Mouse (Mus musculus) adrenal gland, postnatal 10 days (tissue): ENCODE measurements around the gene Mgst1. TPM values are rescaled to one million over a fixed set of nuclear protein-coding genes. Genes with fewer than 3 reads are reported as not detected.

Experiments
- DNase-seq: peaks from one replicate; pipeline ENCODE4 v3.0.0; 2021; ENCODE audit warnings: mixed read lengths
- long read RNA-seq, 2 experiments: library from polyadenylated mRNA; stranded (forward); transcript quantifications; one replicate each; pipeline ENCODE4 v2.0.0; 2021
- total RNA-seq, 2 experiments: library from RNA; stranded (reverse); gene quantifications; 2 replicates each; pipeline ENCODE4 v1.2.3; 2021

Mgst1 gene
- total RNA-seq: 100 to 1,000 TPM; 726 to 864 TPM
- long read RNA-seq, experiment 1, transcript Mgst1-205 (5 exons, 913 nt): minor isoform, 16 of 1,051 reads
- long read RNA-seq, experiment 1, transcript Mgst1-201 (4 exons, 1,167 nt): major isoform, 863 of 1,051 reads
- long read RNA-seq, experiment 1, partial matches to known transcripts: 166 of 1,051 reads
- long read RNA-seq, experiment 1, other reads (novel, unspliced or antisense): 5 of 1,051 reads
- long read RNA-seq, experiment 2, transcript Mgst1-205 (5 exons, 913 nt): minor isoform, 8 of 546 reads
- long read RNA-seq, experiment 2, transcript Mgst1-201 (4 exons, 1,167 nt): major isoform, 484 of 546 reads
- long read RNA-seq, experiment 2, partial matches to known transcripts: 18 of 546 reads
- long read RNA-seq, experiment 2, other reads (novel, unspliced or antisense): 36 of 546 reads

GRCm38 (mm10) chr6:138139930-138140329 is at the start of gene Mgst1:
Gene Mgst1, plus strand, starts transcription at chr6:138140316.
- peak; percentile 61 for DNase-seq

GRCm38 (mm10) chr6:138092432-138092831 is 47.7 kb upstream of the Mgst1 start:
- DNase-seq: no peak

GRCm38 (mm10) chr6:138095060-138095459 is 45.1 kb upstream of the Mgst1 start:
- DNase-seq: no peak

- no peak for DNase-seq
These were observed 40.5 kb upstream of the Mgst1 start for GRCm38 (mm10) chr6:138099646-138100045.

DNA sequence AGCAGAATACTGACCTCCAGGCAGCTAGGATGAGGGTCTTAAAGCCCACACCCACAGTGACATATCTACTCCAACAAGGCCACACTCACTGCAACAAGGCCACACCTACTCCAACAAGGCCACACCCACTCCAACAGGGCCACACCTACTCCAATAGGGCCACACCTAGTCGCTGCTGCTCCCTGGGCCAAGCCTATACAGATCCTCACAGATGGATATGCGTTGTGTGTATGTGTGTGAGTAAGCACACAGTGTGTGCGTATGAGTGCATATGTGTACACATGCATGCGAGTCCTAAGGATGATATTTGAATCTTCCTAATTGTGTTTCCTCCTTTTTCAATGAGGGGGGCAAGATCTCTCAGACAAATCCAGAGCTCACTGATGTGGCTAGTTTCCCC is 38.3 kb upstream of the Mgst1 start:
- no peak for DNase-seq

DNA sequence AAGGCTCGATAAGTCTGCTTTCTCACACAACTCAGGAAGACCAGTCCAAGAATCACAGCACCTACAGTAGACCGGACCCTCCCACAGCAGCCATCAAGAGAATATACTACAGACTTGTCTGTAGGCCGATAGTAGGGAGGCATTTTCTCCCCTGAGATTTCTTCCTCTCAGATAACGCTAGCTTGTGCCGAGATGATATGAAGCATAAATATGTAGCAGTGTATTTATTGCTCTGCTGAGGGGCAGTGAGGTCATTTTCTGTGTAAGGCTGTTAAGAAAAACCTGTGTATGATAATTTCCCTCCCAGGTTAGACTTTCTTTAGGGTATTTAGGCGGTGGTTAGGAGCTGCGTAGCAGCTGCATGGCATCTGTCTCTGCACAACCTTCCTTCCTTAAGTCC is 37.2 kb upstream of the Mgst1 start:
- DNase-seq: no peak

- no peak for DNase-seq
These were observed 35.6 kb upstream of the Mgst1 start for GRCm38 (mm10) chr6:138104559-138104958.

DNA sequence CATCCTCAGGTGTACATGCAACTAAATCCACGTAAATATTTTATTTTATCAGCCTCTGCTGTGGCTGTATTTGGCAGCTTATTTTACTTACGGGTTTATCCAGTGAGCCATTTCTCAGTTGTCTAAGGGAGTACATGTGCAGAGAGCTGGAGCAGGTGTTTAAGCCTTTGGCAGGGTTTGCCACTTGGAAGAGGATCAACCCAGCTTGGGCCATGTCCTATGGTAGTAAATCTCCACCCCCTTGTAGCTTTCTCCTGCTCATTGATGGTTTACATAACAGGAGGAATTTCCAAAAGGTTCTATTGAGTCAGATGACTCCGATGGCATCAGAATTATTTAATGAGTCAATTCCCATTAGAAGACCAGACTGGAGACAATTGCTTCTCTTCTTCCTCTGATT is 22.6 kb upstream of the Mgst1 start:
- peak; percentile 25 for DNase-seq

- no peak for DNase-seq
These were observed 11.5 kb upstream of the Mgst1 start for GRCm38 (mm10) chr6:138128392-138129335.

DNA sequence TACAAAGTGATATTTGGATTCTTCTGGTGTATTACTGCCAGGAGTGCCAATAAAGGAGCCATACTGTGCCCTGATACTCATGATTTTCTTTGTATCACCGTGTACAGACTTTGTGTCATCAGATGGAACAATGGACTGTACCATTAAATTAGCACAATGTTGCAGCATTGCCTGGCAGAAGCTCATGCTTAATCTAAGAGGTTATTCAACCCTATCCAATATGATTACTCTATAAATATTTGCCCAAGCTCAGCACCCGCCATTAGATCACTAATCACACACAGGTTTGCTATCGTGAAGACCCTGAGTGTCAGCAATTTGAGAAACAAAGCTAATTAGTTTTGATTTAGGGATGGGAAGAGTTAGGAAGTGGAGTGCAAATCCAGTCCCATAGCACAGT is 9.6 kb upstream of the Mgst1 start:
- no peak for DNase-seq

GRCm38 (mm10) chr6:138140336-138140735 is 220 bp downstream of the Mgst1 start:
- peak; percentile 88 for DNase-seq

GRCm38 (mm10) chr6:138141111-138141592 is 1.0 kb downstream of the Mgst1 start:
- peak; percentile 92 for DNase-seq

DNA sequence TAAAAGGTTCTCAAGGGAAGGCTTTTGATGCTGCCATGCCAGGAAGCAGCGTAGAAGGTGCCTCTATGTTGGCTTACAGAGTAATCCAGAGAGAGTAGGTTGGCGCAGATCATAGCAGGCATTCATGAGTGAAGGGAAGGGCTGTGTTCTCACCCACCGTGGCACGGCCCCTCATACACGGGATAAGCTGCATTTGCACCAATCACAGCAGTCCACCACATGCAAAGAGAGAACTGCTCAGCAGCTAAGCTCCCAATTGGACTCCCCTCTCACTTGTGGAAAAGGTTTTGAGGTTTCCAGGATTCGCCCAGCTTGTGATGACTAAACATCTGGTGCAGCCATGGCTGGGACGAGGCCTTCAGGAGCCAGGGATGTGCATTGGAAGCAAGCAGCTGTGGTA is 2.5 kb downstream of the Mgst1 start:
- DNase-seq: peak; percentile 17

DNA sequence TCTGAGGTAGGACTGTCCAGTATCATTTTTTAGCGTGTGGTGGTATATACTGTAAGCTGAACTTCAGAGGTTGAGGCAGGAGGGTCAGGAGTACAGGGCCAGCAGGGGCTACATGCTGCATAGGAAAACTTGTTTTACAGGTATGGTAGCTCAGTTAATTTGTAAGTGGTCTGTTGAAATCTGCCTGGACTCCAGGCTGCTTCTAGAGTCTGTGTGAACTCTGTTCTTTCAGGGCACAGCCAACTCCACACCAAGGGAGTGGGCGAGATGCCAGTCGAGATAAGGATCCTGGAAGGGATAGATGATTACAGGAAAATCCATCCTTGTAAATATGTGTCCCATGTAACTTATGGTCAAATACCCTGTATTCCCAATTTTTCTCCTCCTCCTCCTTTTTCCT is 3.3 kb downstream of the Mgst1 start:
- DNase-seq: peak; percentile 75

DNA sequence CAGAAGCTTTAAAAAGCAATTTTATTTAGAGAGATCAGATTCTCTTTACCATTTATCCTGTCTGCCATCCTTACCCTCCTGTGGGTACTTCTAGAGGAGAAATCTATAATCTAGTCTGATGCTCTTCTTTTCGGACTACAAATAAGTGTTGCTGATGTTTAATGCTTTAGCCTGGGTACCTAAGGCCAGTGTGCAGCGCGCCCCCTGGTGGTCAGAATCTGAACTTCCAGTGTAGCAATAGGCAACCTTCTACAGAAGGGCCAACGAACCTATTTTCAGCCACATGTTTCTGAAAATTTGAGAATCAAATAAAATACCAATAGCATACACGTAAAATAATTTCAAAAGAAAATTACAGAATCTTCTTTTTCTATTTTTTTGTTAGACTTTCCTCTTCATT is 13.0 kb downstream of the Mgst1 start:
- DNase-seq: peak; percentile 92

- DNase-seq: peak; percentile 72
These were observed 23.8 kb downstream of the Mgst1 start for GRCm38 (mm10) chr6:138163920-138164319.

GRCm38 (mm10) chr6:138171480-138172224 is 31.5 kb downstream of the Mgst1 start:
- peak; percentile 15 for DNase-seq

Other genes starting within 250 kb of the Mgst1 start
- gene Slc15a5, start 60.4 kb upstream of the Mgst1 start, total RNA-seq: not detected